Mouse (Mus musculus) heart, postnatal 14 days (tissue): ENCODE results near the gene D330020A13Rik. TPM values are rescaled to one million over a fixed set of nuclear protein-coding genes. Genes with fewer than 3 reads are reported as not detected.
A peak's percentile ranks its signal among the peaks of the same experiment; 100 is the strongest.
"Not testable (repeated sequence)": the region's sequence is repeated elsewhere in the genome, so short reads cannot be mapped to it uniquely, and the experiment has no call there.

ENCODE experiments used
- DNase-seq, 2 experiments: peaks; one replicate each; pipeline ENCODE4 v3.0.0; 2021 to 2022
- intact Hi-C: fragments of 180-260 bp; cut with DNase I; formaldehyde crosslinking; loops from one replicate; pipeline ENCODE4 v1.15.1; 2025
- total RNA-seq, 2 experiments: library from RNA; stranded (reverse); gene quantifications; 2 replicates each; pipeline ENCODE4 v1.2.3; 2021

The D330020A13Rik gene
- total RNA-seq, 2 experiments from 2014 or later, result not detected

DNA sequence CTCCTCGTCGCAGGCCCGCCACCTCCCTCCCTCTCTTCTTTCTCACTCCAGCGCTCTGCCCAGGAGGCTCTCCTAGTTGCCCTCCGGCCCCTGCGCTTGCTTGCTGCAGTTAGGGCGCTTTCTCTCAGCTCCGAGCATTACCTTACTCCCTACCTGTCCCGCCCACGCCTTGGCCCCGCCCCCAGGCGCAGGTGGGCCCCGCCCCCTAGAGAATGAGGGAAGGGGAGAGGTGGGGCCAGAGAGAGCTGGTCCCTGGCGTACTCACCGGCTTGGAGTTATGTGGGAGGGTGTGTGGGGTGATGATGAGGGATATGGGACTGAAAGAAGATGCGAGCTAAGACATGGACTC is 595 bp downstream of the D330020A13Rik start:
- no peak for DNase-seq
- intact Hi-C loops, result no loop called here

DNA sequence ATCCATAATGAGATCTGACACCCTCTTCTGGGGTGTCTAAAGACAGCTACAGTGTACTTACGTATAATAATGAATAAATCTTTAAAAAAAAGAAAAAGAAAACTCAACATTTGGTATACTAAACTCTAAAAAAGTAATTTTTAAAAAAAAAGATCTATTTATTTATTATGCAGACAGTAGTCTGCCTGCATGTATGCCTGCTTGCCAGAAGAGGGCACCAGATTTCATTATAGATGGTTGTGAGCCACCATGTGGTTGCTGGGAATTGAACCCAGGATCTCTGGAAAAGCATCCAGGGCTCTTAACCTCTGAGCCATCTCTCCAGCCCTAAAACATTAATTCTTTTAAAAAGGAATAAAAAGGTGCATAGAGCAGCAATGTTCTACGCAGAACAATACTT is 2.4 kb downstream of the D330020A13Rik start:
- intact Hi-C loops, DNase-seq: not testable (repeated sequence)

DNA sequence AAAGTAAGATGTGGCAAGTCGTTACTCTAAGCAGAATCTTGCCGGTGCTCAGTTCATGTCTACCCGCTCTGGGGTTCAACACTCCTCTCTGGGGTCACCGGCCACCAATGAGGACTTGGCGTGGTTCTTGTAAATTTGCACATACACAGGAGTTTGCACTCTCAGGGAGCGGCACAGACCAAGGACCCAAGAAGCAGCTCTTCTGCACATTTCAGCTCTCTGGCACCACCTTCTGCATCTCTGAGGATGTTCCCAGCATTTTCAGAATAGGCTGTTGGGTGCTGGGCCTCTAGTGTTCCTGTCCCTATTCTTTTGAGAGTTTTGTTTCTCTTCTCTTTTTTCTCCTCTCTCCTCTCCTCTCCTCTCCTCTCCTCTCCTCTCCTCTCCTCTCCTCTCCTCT is 7.0 kb downstream of the D330020A13Rik start:
- peak; percentile 33 to 60 for DNase-seq
- intact Hi-C loops, result loop anchor here (1.0 to 10.0 kb wide), 2 partner anchors 78 to 506 kb away; no protein-coding TSS in a partner anchor

DNA sequence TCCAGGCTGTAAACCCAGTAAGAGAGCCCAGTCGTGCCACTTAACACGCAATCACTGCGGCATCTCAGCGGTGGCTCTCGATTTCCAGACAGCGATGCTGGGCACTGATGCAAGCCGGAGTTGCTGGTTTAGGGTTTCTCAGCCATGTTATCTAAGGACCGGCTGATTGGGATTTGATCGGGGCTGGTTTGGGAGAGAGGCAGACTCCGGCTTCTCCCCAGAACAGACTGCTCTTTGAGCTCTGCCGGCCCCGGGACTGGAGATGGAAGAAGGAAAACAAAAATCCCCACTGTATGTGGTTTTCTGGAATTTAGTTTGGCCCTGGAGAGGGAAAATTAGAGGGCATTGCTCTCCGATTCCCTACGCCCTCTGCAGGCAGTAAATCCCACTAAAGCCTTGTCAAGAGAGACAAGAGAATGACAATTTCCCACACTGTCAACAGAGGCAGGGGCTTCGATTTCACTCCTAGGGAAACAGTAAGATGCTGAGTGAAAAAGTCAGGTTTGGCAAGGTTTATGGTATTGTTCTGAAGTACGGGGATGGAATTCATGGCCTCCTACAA is 8.7 kb downstream of the D330020A13Rik start:
- intact Hi-C loops, result loop anchor here (10.0 kb wide), 1 partner anchor 508 kb away; no protein-coding TSS in a partner anchor
- DNase-seq, result peak in 1 of 2 experiments; percentile 25

DNA sequence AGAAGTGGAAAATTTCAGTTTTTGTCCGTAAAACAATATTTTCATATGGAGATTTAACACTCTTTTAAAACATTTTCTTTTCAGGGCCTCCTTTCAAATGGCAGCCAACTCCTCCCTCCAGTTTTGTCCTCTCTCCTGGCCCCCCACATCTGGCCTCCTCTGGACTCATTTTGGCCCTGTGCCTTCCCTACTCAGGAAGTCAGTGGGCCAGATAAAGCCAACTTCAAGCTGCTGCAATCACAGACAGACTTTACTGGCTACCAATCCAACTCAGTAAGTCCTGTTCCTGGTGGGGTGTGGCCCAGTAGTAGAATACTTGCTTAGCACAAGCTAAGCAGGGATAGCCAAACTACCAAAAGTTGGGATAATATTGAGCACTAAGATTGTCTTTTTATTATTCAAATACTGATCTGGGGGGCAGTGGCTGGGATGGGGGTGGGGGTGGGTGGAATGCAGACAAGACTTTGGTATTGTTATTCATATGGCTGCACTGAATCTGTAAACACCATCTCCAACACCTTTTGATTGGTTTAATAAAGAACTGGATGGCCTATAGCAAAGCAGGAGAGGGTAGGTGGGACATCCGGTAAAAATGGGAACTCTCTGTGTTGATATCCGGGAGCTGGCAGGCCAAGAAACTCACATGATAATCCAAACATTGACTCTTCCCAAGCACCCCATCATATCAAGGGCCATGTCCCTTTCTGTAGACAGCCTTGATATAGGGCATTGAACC is 12.9 kb downstream of the D330020A13Rik start:
- intact Hi-C loops, result loop anchor here (10.0 kb wide), 1 partner anchor 512 kb away; no protein-coding TSS in a partner anchor
- DNase-seq, result peak in 1 of 2 experiments; percentile 11

DNA sequence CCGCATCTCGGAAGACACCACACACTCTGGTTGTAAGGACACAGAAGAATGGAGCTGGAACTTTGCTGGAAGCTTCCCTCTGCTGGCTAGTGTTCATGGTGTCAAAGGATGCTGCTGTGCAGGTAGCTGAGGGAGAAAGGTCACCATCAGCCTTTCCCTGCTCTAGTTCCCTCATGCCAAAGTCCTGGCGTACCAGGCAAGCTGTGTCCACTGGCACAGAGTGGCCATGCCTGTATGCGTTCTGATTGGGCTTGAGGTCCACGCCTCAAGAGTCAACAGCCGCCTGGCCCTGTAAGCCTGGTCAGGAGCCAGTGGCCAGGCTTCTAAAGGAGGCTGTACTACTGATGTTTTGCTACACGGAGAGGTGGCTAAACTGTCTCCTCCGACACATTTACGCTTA is 15.2 kb downstream of the D330020A13Rik start:
- peak; percentile 9 to 19 for DNase-seq

DNA sequence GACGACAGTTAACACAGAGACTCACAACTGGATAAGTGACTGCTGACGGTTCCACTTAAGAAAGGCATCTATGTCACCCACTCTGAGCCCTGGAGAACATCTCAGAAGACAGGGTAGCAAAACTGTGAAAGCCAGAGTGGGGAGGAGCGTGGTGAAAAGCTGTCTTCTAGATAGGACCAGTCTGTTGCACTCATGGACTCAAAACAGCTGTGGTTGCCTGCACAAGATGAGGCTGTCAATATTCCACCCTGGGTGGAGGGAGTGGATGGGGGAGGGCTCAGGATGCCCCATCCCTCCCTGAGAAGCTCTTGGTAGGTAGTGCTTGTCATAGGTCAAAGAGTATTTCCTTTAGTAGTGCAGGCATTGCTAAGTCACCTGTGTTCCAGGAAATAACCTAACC is 15.6 kb downstream of the D330020A13Rik start:
- intact Hi-C loops, result loop anchor here (10.0 kb wide), 1 partner anchor 515 kb away; no protein-coding TSS in a partner anchor
- DNase-seq, result no peak

More for the DNA sequence above, 15.2 kb downstream of the D330020A13Rik start:
- intact Hi-C loops, result loop anchor here (10.0 kb wide), 1 partner anchor 515 kb away; no protein-coding TSS in a partner anchor

DNA sequence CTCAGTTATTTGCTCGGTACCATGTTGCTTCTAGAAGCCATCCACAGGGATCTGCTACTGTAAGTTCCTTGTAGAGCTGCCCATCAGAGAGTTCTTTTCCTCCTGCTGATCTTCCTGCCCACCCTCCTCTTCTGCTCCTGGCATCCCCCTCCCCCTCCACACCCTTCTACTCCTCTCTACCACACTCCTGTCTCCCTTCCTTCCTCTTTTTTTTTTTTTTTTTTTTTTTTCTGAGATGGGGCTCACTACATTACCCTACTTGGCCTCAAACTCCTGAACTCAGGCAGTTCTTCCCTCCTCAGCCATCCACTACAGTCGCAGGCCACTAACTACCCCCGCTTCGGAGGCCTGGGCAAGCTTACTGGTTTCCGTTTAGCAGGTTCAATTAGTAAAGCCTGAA is 18.3 kb downstream of the D330020A13Rik start:
- intact Hi-C loops, result no loop called here
- no peak for DNase-seq

DNA sequence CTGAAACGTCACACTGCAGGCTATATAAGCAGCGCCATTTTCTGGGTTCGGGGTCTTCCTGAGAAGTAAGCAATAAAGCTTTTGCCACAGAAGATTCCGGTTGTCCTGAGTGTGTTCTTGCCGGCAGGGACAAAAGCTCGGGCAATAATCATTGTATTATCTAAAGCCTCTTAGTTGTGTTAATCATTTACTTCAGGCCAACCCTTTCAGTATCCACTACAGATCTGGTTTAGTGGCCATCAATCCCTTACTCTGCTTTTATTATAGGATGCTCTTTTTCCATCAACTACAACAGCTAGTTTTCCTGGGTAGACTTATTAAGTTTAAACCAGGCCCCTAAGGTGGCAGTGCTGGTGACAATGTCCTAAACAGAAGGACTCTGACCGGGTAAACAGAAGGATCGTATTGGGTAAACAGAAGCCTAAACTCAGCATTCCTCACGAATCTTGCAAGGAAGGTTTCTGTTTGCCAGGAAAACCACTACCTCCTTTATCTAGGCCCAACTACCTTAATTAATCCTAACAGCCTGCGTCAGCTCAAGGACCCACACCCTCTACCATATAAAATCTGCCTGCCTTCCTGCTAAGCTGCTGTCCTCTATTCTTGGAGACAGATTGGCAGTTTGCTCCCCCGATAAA is 24.3 kb downstream of the D330020A13Rik start:
- intact Hi-C loops, result no loop called here
- no peak for DNase-seq

DNA sequence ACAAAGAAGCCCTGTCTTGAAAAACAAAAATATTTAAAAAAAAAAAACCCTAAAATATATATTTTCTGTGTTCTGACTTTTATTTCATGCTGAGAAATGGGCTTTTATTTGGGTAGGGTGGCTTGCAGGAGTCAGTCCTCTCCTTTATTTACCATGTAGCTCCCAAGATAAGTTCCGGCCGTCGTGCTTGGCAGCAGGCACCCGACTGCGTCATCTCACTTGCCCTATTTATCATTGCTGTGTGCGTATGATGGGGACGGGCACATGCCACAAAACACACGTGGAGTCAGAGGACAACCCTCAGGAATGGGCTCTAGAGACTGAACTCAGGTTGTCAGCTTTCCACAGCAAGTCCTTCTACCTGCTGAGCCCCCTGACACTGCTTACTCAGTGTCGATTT is 25.0 kb downstream of the D330020A13Rik start:
- DNase-seq, result no peak
- intact Hi-C loops, result no loop called here

DNA sequence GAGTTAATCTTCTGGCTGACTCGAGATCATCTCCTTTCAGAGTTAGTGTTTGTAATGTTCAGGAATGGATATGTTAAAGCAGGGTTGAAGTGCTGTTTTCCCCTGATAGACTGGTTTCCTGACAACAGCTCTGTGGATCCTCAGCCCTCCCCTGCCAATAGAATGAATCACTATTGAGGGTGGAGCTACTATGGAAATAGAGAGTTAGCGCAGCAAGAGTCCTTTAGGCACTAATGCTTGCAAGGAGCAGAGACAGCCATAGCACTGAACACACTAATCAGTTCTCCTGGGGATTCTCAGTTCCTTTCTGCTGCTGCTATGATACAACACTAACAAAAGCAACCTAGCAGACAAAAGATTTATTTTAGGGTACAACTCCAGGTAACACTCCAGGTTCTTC is 26.2 kb downstream of the D330020A13Rik start:
- DNase-seq, result no peak
- intact Hi-C loops, result no loop called here

DNA sequence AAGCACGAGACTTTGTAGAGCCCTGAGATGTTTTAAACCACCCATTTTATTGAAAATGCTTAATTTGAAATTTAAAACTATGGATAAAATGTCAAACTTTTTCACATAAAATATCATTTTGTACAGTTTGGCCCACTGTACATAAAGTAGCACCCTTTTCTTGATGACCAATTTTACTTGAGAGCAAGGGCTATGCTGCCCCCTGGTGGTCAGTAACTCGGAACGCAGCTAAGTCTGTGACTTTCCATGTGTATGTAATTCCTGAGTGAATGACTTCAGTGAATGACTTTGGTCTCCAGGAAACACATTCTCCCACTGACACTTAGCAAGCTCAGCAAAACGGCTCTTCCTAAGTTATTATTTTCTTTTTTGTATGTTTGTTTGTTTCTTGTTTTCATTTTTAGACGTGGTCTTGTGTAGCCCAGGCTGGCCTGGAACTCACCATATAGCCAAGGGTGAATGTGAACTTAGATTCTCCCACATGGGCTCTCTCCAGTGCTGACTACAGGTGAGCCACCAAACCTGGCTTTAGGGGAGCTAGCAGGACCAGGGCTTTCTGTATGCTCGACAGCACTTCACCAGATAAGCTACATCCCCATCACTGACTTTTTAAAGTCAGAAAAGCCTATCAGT is 30.2 kb downstream of the D330020A13Rik start:
- peak; percentile 73 to 78 for DNase-seq
- intact Hi-C loops, result loop anchor here (1.0 kb wide), 1 partner anchor 101 kb away; no protein-coding TSS in a partner anchor

DNA sequence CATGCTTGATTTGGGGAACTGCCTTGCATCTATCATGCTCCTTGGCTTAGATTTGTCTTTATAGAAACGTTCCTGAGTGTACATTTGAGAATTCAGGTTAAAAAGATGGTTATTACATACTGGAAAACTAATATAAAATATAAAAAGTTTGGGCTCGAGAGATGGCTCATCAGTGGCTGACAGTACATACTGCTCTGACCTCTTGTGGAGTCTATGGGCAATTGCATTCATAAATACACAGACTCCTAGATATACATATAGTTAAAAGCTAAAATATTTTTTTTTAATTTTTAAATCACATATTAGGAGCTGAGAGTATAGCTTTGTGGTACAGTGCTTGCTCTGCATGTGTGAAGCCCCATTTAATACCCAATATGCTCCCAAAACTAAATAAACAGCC is 38.2 kb downstream of the D330020A13Rik start:
- intact Hi-C loops, result no loop called here
- no peak for DNase-seq

DNA sequence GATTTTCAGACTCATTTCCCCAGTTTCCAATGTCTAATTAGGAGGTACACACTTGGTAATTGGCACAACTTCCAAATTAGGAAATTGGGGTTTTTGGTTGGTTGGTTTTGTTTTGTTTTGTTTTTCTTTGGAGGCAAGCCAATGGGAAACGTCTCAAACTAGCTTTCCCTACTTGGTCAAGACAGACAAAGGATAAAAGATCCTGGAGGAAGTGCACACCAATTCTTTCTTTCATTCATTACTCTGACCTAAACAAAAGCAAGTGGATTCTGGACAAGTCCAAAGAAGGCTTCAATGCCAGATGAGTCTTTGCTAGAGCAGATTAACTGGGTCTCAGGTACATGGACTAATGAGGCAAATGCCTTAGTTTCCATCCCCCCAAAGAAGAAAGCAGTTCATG is 49.8 kb downstream of the D330020A13Rik start:
- intact Hi-C loops, result no loop called here

More for the DNA sequence above, 49.8 kb downstream of the D330020A13Rik start:
- DNase-seq, result no peak

Other genes starting within 250 kb of the D330020A13Rik start
- gene Ninj2, start 201.0 kb upstream of the D330020A13Rik start, total RNA-seq, result not detected
- gene B4galnt3, start 195 bp downstream of the D330020A13Rik start, total RNA-seq, result under 1 TPM; 0.29 to 0.50 TPM
- 10 to 100 TPM; 36.6 to 40.0 TPM for gene Kdm5a, start 69.8 kb downstream of the D330020A13Rik start, total RNA-seq
- gene Ccdc77, start 70.0 kb downstream of the D330020A13Rik start, total RNA-seq, result 1 to 10 TPM; 7.1 to 7.7 TPM
- gene Il17ra, start 168.9 kb downstream of the D330020A13Rik start, total RNA-seq, result 1 to 10 TPM; 3.3 to 5.4 TPM
- gene Tmem121b, start 199.4 kb downstream of the D330020A13Rik start, total RNA-seq, result under 1 TPM in 1 of 2 experiments, not detected in 1; 0.05 TPM
- gene Hdhd5, start 237.0 kb downstream of the D330020A13Rik start, total RNA-seq, result 10 to 100 TPM; 20.1 to 21.7 TPM